Mouse (Mus musculus) naive thymus-derived CD4-positive, alpha-beta T cell, adult 5 months (primary cell): ENCODE data around the gene Dcaf12l1. TPM values are rescaled to one million over a fixed set of nuclear protein-coding genes. Genes with fewer than 3 reads are reported as not detected.

Experiments used
- polyA plus RNA-seq: library from polyadenylated mRNA; unstranded; fragments of 100-300 nt; shearing (Covaris generic); gene quantifications from one replicate; pipeline ENCODE4 v1.2.1, GENCODE M21; 2017

Dcaf12l1 gene
- 0.10 TPM for polyA plus RNA-seq

DNA sequence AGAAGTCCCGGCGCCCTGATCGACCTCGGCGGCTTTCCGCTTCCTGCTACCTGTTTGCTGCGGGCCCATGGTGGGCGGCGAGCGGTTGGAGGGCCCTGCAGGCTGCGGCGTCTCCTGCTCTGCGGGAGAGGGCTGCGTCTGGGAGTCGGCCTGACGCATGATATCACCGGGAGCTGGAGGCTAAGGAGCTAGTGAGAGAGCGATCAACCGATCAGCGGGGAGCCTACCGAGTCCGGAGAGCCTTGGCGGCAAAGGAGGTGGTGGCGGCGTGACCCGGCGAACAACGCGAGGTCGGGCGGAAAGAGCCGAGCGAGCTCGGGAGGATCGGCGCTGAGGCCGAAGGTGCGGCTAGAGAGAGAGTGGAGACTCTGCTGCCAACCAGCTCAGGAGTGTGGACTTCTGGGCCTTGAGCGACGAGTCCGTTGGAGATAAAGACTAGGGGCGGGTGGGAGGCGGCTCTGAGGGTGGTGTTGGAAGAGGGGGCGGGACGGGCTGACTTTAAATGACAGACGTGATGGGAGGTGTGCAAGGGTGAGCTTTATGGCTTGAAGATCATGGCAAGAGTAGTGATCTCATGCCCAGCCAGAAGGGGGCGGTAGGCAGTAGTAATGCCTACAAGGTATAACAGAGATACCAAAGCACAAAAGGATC is at the start of gene Dcaf12l1:
Gene Dcaf12l1 (minus strand): TSS at position 437 of the 651 bp plus-strand sequence.

